Mouse (Mus musculus): ENCODE measurements around the gene Adarb2. TPM values are rescaled to one million over a fixed set of nuclear protein-coding genes. Genes with fewer than 3 reads are reported as not detected.

Adarb2 gene
- polyA plus RNA-seq, 1 experiment from 2014 or later, result 1.8 TPM

DNA sequence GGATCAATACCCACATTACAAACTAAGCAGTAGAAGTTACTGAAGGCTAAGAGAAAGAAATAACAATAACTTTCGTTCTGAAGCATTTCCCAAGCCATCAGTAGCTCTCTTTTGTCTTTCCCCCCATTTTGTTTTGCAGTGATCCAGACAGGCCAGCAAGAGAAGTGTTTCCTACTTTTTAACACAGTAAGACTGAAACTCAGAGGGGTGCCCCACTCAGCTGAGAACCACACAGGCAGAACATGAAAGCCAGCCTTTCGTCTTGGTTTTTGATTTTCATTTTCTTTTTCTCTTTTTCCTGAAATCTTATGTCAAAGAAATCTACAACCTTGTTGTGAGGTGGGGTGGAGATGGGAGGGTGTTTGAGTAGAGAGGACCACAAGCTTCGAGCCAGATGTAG, 255.2 kb downstream of the Adarb2 start:
- Histone ChIP-seq H3K4me3 (no peak overlapping the region), H3K4me1 (no peaks in the 10 kb centered on the region), H3K9me3 (no peaks in the 10 kb centered on the region), H3K27me3 (no peaks in the 10 kb centered on the region), H3K9ac (no peak overlapping the region), H3K4me2 (no peak overlapping the region), H3K27ac (0 out of 2 replicates have a peak overlapping the region, but pooled peaks have one; percentile 7), H3K36me3 (no peaks in the 10 kb centered on the region)
- ATAC-seq (ENCODE audit: insufficient number of reproducible peaks, insufficient read depth, low FRiP score, low TSS enrichment, low read depth), result no peak
- WGBS, result 61% methylated on average over 3 of the region's 3 CpGs

DNA sequence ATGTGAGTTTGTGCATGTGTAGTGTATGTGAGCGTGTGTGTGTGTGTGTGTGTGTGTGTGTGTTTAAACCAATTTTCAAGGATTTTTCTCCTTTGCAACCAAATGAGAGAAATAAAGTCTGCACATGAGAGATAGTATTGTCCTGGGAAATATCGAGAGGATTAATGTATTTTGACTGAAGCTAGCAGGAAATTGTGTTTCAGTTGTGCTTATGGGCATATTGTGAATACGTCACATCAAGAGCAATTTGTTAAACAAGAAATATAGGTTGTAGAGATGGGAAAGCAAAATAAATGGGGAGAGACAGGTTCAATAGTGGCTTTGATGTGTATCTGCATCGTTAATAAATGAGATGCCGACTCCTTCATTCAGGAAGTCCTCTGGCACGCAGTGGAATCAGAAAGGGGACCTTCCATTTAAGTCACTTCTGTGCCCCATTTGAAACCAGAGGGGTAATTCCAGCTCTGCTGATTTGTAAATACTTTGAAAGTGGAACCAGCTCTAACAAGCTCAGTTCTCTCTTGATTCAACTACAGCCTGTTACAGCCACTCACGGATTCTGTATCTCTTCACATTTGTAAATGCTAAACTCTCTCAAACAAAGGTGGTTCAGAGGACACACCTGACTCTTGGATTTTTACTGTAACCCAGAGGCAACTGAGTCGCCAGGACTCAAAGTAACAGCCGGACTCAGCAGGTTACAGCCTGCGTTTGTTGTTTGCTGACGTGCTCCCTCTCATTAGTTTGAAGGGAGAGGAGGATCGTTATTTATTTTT, 265.1 kb downstream of the Adarb2 start:
- no peak overlapping the region for H3K4me3 ChIP-seq
- no peak overlapping the region for H3K4me2 ChIP-seq
- no peaks in the 10 kb centered on the region for H3K36me3 ChIP-seq
- no peaks in the 10 kb centered on the region for H3K9me3 ChIP-seq
- H3K4me1 ChIP-seq, result no peaks in the 10 kb centered on the region
- H3K27ac ChIP-seq, result no peak overlapping the region
- ATAC-seq (ENCODE audit: insufficient number of reproducible peaks, insufficient read depth, low FRiP score, low TSS enrichment, low read depth), result no peak
- no peaks in the 10 kb centered on the region for H3K27me3 ChIP-seq
- no peak overlapping the region for H3K9ac ChIP-seq
- WGBS, result 70% methylated on average over 12 of the region's 12 CpGs

DNA sequence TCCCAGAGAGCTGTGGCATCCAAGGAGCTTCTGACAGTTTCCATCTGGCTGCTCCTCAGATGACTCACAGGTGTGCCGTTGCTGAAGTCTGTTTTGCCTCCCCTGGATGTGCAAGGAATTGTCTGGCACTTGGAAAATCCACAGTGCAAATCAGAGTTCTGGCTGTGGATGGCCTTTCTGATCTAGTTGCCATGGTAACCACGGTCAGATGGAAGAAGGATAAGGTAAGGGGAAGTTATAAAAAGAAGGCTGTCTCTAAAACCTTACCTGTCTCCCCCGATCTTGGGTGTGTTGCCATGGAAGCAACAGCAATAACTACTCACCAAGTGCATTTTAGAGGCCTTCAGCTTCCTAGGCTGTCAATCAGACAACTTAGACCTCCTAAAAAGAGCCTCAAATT, 273.6 kb downstream of the Adarb2 start:
- Histone ChIP-seq H3K9me3 (no peaks in the 10 kb centered on the region), H3K4me1 (no peaks in the 10 kb centered on the region), H3K4me2 (no peak overlapping the region), H3K4me3 (no peak overlapping the region), H3K27ac (no peak overlapping the region), H3K9ac (no peak overlapping the region), H3K36me3 (no peaks in the 10 kb centered on the region), H3K27me3 (no peaks in the 10 kb centered on the region)
- ATAC-seq (ENCODE audit: insufficient number of reproducible peaks, insufficient read depth, low FRiP score, low TSS enrichment, low read depth), result no peak
- 71% methylated on average over 3 of the region's 3 CpGs for WGBS

DNA sequence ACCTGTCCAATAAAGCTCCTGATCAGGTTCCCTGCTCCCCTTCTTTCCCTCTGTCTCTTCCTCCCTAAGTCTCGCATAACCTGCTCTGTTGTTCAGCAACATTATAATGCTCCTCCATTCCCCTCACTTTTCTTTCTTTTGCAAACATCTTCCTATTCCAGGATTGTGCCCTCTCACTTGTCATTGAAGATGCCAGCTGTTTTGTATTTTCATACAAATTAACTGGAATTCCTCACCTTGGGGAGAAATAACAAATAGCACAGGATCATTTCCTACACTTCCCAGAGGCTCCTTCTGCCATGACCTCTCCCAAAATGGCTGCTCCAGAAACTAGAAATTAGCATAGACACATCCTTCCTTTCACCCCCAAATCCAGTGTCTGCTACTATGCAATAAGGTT, 276.1 kb downstream of the Adarb2 start:
- Histone ChIP-seq H3K4me2 (no peak overlapping the region), H3K27me3 (no peaks in the 10 kb centered on the region), H3K36me3 (no peaks in the 10 kb centered on the region), H3K9me3 (no peaks in the 10 kb centered on the region), H3K27ac (no peak overlapping the region), H3K9ac (no peak overlapping the region), H3K4me1 (no peaks in the 10 kb centered on the region), H3K4me3 (no peak overlapping the region)
- 89% methylated on average over 1 of the region's 1 CpGs for WGBS
- no peak for ATAC-seq (ENCODE audit: insufficient number of reproducible peaks, insufficient read depth, low FRiP score, low TSS enrichment, low read depth)

DNA sequence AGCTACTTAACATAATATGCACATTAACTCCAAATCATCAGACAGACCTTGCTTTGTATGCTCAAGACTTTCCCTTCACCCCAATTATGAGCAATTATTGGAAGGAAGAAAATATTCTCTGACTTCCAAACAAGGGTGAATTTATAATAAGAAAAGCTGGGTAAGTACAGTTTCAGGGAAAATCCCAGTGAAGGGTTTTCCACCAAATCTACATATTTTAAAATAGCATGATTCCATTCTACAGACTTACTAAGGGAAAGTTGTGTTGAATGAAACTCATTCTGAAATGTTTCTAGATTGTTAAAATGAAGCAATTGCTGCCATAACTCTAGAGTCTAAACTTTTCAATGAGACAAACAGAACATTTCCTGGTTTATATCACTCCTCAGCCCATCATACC, 277.3 kb downstream of the Adarb2 start:
- Histone ChIP-seq H3K4me1 (no peaks in the 10 kb centered on the region), H3K27ac (no peak overlapping the region), H3K36me3 (no peaks in the 10 kb centered on the region), H3K4me2 (no peak overlapping the region), H3K27me3 (no peaks in the 10 kb centered on the region), H3K9ac (no peak overlapping the region), H3K4me3 (no peak overlapping the region), H3K9me3 (no peaks in the 10 kb centered on the region)
- no peak for ATAC-seq (ENCODE audit: insufficient number of reproducible peaks, insufficient read depth, low FRiP score, low TSS enrichment, low read depth)

DNA sequence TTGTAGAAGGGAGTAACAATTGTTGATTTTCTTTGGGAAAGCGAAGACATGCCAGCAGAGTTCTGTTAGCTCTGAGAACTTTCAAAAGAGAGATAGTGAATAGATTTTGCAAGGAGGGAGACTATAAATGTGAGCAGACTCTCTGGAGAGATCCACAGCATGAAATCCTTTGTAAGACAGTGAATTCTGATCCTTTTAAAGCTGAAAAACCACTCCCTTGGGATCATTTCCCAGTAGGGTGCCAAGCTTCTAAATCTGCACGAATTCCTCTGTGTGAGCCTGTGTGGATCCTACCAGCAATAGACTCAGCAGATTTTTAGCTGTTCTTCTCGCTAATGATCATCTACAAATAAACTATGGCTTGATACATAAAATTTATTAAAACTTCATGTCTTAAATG, 278.7 kb downstream of the Adarb2 start:
- 56% methylated on average over 3 of the region's 3 CpGs for WGBS
- Histone ChIP-seq H3K36me3 (no peaks in the 10 kb centered on the region), H3K4me2 (no peak overlapping the region), H3K27me3 (no peaks in the 10 kb centered on the region), H3K9ac (no peak overlapping the region), H3K4me3 (no peak overlapping the region), H3K4me1 (no peaks in the 10 kb centered on the region), H3K9me3 (no peaks in the 10 kb centered on the region), H3K27ac (no peak overlapping the region)
- ATAC-seq (ENCODE audit: insufficient number of reproducible peaks, insufficient read depth, low FRiP score, low TSS enrichment, low read depth), result no peak

DNA sequence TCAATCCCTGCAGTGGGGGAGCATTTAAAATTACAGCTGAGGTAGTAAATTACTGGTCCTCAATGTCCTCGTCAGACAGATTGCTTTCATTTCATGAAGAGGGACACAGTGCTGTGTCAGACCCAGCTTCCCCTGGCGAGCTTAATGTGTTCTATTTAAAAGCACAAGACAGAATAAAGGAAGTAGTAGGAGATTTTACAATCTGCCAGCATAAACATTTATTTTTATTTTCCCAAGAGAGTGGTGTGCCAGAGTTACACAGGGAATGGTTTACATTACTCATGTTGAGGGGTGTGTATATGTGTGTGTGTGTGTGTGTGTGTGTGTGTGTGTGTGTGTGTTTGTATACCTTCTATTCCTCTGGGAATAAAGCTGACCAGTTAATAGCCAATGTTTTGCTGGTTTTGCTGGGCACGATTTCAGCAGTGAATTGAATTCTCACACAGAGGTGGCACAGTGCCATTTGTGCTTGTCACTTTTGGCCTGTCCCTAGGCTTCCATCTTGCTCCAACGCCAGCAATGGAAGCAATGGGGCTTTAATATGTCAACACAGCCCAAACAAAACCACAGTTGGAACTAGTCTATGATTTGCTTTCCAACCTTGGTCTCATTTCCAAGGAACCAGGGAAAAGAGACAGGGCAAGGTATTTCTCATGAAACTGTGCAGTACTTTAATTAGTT, 282.1 kb downstream of the Adarb2 start:
- Histone ChIP-seq H3K4me1 (peaks cover 12% of the 10 kb centered on the region), H3K4me2 (no peak overlapping the region), H3K27me3 (no peaks in the 10 kb centered on the region), H3K27ac (no peak overlapping the region), H3K9ac (no peak overlapping the region), H3K4me3 (no peak overlapping the region), H3K36me3 (no peaks in the 10 kb centered on the region), H3K9me3 (no peaks in the 10 kb centered on the region)
- WGBS, result 39% methylated on average over 4 of the region's 4 CpGs
- ATAC-seq (ENCODE audit: insufficient number of reproducible peaks, insufficient read depth, low FRiP score, low TSS enrichment, low read depth), result no peak

DNA sequence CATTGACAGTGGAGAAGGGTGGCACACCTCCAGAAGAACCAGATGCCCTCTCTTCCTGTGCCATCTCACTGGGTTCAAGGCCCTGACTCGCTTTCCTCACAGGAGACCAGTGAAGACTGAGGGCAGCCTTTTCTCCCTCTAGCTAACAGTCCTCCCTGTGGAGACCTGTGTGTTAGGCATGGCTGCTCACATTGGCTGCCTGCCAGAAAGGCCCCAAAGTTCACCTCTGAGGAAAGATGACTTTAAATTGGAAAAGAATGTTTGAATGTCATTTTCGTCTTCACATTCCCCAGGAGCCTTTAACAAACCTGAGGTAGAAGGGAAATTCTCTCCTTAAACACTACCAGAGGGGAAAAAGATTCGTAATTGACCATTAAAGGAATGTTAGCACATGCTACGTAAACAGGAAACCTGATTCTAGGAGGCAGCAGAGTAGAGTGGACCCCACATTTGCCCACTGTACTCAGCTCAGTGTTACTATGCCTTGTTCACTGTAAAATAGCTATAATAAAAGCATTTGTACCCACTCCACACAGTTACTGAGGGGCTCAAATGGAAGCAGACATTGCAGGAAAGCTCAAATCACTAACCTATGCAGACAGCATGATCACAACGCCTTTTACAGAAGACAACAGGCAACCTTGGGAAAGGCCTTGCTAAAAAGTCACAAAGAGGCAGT, 285.2 kb downstream of the Adarb2 start:
- no peak overlapping the region for H3K9ac ChIP-seq
- no peaks in the 10 kb centered on the region for H3K36me3 ChIP-seq
- WGBS, result 27% methylated on average over 5 of the region's 5 CpGs
- no peaks in the 10 kb centered on the region for H3K9me3 ChIP-seq
- H3K27me3 ChIP-seq, result no peaks in the 10 kb centered on the region
- no peak overlapping the region for H3K4me3 ChIP-seq
- no peak overlapping the region for H3K27ac ChIP-seq
- peaks cover 12% of the 10 kb centered on the region for H3K4me1 ChIP-seq
- ATAC-seq (ENCODE audit: insufficient number of reproducible peaks, insufficient read depth, low FRiP score, low TSS enrichment, low read depth), result no peak
- H3K4me2 ChIP-seq, result no peak overlapping the region

DNA sequence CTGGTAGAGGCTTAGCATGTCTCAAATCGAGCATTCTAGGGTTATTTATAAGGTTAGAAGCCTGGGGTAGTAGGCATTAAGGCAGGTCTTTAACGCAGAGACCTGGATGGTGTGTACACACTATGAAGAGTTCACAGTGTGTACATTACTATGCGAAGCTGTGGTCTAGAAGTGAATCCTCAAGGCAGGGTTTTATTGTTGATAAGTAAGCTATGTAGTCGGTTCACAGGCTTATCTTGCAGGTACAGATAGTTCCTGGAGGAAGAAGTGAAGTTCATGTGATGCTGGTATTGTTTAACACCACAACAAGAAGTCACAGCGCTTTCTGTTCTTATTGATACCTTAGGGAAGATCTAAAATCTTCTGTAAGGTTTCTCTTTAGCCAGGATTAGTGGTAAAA, 290.7 kb downstream of the Adarb2 start:
- ATAC-seq (ENCODE audit: insufficient number of reproducible peaks, insufficient read depth, low FRiP score, low TSS enrichment, low read depth), result no peak
- no peaks in the 10 kb centered on the region for H3K36me3 ChIP-seq
- H3K27me3 ChIP-seq, result no peaks in the 10 kb centered on the region
- no peaks in the 10 kb centered on the region for H3K4me1 ChIP-seq
- no peak overlapping the region for H3K4me3 ChIP-seq
- H3K9ac ChIP-seq, result no peak overlapping the region
- H3K27ac ChIP-seq, result no peak overlapping the region
- WGBS, result 85% methylated on average over 5 of the region's 5 CpGs
- no peaks in the 10 kb centered on the region for H3K9me3 ChIP-seq
- H3K4me2 ChIP-seq, result no peak overlapping the region

DNA sequence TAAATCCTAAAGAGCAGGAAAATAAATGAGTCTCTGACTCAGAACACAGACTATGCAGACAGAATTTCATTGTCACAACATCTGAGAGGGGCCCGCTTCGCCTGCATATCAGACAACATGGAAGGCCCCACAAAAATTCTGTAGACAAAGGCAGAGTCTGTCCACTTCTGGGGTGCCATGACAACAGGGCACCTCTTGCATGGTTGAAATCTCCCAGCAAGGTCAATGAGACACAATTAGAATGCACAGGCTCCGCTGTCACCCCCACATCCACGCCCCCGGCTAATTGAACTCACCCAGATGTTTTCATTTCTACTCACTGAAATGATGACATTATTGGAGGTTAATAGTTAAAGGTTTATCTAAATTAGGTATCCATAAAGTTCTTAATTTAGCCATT, 296.9 kb downstream of the Adarb2 start:
- H3K9me3 ChIP-seq, result no peaks in the 10 kb centered on the region
- H3K4me2 ChIP-seq, result no peak overlapping the region
- no peaks in the 10 kb centered on the region for H3K27me3 ChIP-seq
- 72% methylated on average over 5 of the region's 5 CpGs for WGBS
- H3K36me3 ChIP-seq, result no peaks in the 10 kb centered on the region
- H3K27ac ChIP-seq, result no peak overlapping the region
- no peak overlapping the region for H3K9ac ChIP-seq
- no peaks in the 10 kb centered on the region for H3K4me1 ChIP-seq
- no peak for ATAC-seq (ENCODE audit: insufficient number of reproducible peaks, insufficient read depth, low FRiP score, low TSS enrichment, low read depth)
- no peak overlapping the region for H3K4me3 ChIP-seq

DNA sequence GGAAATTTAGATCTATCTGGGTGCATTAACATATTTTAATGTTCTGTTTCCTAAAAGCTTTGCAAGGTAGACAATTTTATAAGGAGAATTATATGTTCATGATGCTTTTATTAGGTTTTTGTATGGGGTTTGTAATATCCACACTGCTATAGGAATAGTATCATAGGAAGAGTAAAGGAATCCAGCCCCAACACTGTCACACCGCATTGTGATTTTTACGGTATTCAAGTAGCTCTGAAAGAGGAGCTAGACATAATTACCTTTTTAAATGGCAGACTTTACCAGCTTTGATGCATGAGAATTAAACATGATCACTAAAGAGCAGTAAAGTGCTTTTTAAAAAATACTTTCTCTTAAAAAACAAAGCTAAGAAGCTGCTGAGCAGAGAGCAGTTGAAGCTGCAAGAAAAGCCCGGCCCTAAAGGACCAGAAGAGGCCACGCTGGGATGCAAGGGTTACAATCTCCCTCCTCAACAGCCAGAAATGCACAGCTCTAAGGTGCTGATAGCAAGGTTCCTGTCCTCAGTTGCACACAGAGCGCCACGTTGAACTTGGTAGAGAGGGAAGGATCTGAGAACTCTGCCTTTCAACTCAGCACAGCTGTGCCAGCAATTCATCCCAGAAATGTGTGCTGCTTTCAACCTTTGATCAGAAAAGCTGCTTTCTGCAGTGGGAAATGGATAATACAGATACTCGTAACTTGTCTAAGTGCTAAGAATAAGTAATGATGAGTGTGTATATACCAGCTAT, 308.6 kb downstream of the Adarb2 start:
- Histone ChIP-seq H3K27me3 (no peaks in the 10 kb centered on the region), H3K9ac (no peak overlapping the region), H3K36me3 (no peaks in the 10 kb centered on the region), H3K9me3 (no peaks in the 10 kb centered on the region), H3K4me2 (no peak overlapping the region), H3K4me3 (no peak overlapping the region), H3K27ac (no peak overlapping the region), H3K4me1 (no peaks in the 10 kb centered on the region)
- ATAC-seq (ENCODE audit: insufficient number of reproducible peaks, insufficient read depth, low FRiP score, low TSS enrichment, low read depth), result no peak
- 55% methylated on average over 7 of the region's 7 CpGs for whole genome bisulfite sequencing

All from embryonic facial prominence, embryonic 13.5 days (tissue).